Mouse (Mus musculus): ENCODE data around the gene Gpr62. TPM values are rescaled to one million over a fixed set of nuclear protein-coding genes. Genes with fewer than 3 reads are reported as not detected.
"Not testable (repeated sequence)": the region's sequence is repeated elsewhere in the genome, so short reads cannot be mapped to it uniquely, and the experiment has no call there.

Gpr62 gene
- polyA plus RNA-seq (2014; fragmentation: Nextera tagmentation; extraction: Ambion mirVana), result 0.56 and 0.89 TPM in 2 replicates

DNA sequence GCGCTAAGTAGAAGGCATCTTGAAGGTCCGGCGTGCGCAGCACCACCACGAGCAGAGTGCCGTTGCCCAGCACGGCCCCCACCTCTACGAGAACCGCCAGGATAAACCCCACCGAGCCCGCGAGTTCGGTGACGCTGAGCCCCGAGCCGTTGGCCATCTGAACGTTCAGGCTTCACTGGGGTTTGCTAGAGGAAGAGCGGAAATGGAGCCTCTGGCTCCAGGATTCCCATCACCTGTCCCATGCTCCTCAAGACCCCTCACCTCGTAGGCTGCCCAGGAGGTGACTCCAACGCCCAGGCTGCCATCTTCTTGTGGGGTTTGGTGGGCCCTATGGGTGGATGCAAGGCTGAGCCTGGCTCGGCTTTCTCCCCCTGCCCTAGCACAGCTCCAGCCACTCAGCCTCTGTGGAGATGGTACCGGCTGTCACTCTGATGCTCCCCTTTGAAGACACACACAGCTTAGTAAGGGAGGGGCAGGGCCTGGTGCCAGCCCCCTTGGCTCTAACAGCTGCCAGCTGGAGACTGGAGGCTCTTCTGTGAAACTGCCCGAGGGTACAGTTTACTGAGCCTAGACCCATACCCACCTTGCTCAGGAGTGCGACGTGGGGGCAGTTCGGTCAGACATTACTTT lies at the start of gene Gpr62:
TSS of gene Gpr62 (minus strand) at position 368 of the 630 bp plus-strand sequence.
- peaks cover 37% of the 10 kb centered on the region for H3K36me3 ChIP-seq (ENCODE audit: control insufficient read depth, insufficient read depth, low read length)
- H3K4me1 ChIP-seq (ENCODE audit: control insufficient read depth, insufficient read depth, low read length), result peaks cover 12% of the 10 kb centered on the region
- no peaks in the 10 kb centered on the region for H3K9me3 ChIP-seq (replicated peaks; ENCODE audit: control insufficient read depth, low read length)
- peak within 1 kb of the TSS; percentile 76 for H3K27ac ChIP-seq (ENCODE audit: low read depth, low read length)
- no peaks in the 10 kb centered on the region for H3K27me3 ChIP-seq (replicated peaks; ENCODE audit: control insufficient read depth, insufficient read depth, low read length)
- peak within 1 kb of the TSS; percentile 43 for H3K4me3 ChIP-seq (ENCODE audit: low read depth, low read length)
- peak; percentile 71 for DNase-seq (ENCODE audit: low spot score)
- H3K9ac ChIP-seq (ENCODE audit: low read length), result peak within 1 kb of the TSS; percentile 86
- 27% methylated on average over 26 of the region's 26 CpGs for WGBS
- peak; percentile 65 for ATAC-seq
- H3K4me2 ChIP-seq (ENCODE audit: low read length), result peak within 1 kb of the TSS; percentile 96

DNA sequence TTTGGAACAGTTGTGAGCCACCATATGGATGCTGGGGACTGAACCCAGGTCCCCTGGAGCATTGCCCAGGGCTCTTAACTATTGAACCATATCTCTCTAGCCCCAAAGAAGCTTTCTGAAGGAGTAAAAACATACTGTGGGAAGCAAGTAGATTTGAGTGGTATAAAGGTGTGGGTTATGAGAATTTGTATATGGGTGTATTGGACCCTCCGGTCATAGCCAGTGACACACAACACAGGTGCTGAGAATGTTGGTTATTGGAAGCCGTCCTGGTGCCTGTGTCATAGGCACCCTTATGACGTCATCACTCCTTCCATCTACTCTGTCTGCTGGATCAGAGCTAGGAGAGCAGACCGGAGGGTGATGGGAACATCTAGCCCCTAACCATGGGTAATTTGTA lies 48.5 kb upstream of the Gpr62 start, which contains the start of gene Iqcf5:
TSS of gene Iqcf5 (plus strand) at position 301 of the 400 bp plus-strand sequence.
- WGBS, result 95% methylated on average over 4 of the region's 4 CpGs
- Histone ChIP-seq H3K27ac (ENCODE audit: low read depth, low read length) (no peak within 1 kb of the TSS), H3K4me1 (ENCODE audit: control insufficient read depth, insufficient read depth, low read length) (no peaks in the 10 kb centered on the region), H3K9me3 (replicated peaks; ENCODE audit: control insufficient read depth, low read length) (no peaks in the 10 kb centered on the region), H3K4me2 (ENCODE audit: low read length) (no peak within 1 kb of the TSS), H3K9ac (ENCODE audit: low read length) (no peak within 1 kb of the TSS), H3K27me3 (replicated peaks; ENCODE audit: control insufficient read depth, insufficient read depth, low read length) (no peaks in the 10 kb centered on the region), H3K36me3 (ENCODE audit: control insufficient read depth, insufficient read depth, low read length) (no peaks in the 10 kb centered on the region), H3K4me3 (ENCODE audit: low read depth, low read length) (no peak within 1 kb of the TSS)
- DNase-seq (ENCODE audit: low spot score) (no peak), ATAC-seq (no peak)

DNA sequence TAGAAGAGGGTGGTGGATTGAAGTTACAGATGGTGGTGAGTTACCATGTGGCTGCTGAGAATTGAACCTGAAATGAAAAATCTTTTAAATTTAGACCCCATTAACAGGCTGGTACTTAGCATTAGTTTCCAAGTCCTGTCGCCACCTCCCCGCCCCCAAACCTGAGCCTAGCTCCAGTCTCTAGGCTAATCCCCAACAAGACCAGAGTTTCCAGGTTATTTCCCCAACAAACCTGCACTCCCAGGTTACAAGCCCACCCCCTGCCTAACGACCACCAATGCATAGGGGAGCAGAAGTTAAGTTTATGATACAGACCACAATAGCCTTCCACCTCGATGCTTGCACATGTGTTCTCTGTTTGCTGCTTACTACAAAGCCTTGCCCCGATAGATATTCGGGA lies 47.8 kb upstream of the Gpr62 start:
- Histone ChIP-seq H3K4me1 (ENCODE audit: control insufficient read depth, insufficient read depth, low read length) (no peaks in the 10 kb centered on the region), H3K27ac (ENCODE audit: low read depth, low read length) (no peak overlapping the region), H3K9me3 (replicated peaks; ENCODE audit: control insufficient read depth, low read length) (no peaks in the 10 kb centered on the region), H3K4me2 (ENCODE audit: low read length) (no peak overlapping the region), H3K9ac (ENCODE audit: low read length) (no peak overlapping the region), H3K27me3 (replicated peaks; ENCODE audit: control insufficient read depth, insufficient read depth, low read length) (no peaks in the 10 kb centered on the region), H3K36me3 (ENCODE audit: control insufficient read depth, insufficient read depth, low read length) (no peaks in the 10 kb centered on the region), H3K4me3 (ENCODE audit: low read depth, low read length) (no peak overlapping the region)
- no peak for DNase-seq (ENCODE audit: low spot score)
- 79% methylated on average over 6 of the region's 6 CpGs for WGBS
- ATAC-seq, result no peak

DNA sequence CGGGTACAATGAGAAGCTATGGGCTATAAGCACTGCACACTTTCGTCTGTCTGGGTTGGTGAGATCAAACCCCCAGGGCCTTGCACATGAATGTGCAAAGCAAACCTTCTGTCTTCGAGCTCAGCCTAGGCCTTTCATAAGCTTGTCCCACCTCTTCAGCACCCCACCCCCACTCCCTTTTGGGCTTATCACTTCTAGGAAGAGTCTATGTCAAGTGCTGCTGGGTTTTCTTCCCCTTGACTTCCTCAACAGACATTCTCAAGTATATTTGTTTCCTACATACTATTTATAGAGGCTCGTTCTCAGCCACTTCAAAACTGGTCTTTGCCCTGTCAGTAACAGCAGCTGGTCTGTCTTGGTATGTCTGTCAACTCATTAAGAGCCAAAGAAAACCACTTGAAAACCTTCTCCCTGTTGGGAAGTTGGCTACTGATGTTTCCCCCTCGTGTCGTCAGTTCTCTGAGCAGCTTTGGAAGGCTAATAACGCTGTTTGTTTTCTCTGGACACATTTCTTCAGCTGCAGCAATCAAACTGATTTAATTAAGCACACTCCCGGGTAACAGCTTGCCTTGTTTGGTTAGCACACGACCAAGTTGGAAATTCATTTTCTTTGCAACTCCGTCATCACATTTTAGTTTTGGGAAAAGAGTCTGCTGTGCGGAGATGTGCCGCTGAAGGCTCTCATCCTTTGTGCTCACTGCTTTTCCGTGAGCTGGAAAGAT lies 47.2 kb upstream of the Gpr62 start:
- Histone ChIP-seq H3K4me1 (ENCODE audit: control insufficient read depth, insufficient read depth, low read length) (no peaks in the 10 kb centered on the region), H3K27ac (ENCODE audit: low read depth, low read length) (no peak overlapping the region), H3K9me3 (replicated peaks; ENCODE audit: control insufficient read depth, low read length) (no peaks in the 10 kb centered on the region), H3K4me3 (ENCODE audit: low read depth, low read length) (no peak overlapping the region), H3K4me2 (ENCODE audit: low read length) (no peak overlapping the region), H3K9ac (ENCODE audit: low read length) (no peak overlapping the region), H3K36me3 (ENCODE audit: control insufficient read depth, insufficient read depth, low read length) (no peaks in the 10 kb centered on the region), H3K27me3 (replicated peaks; ENCODE audit: control insufficient read depth, insufficient read depth, low read length) (no peaks in the 10 kb centered on the region)
- ATAC-seq, result no peak
- 55% methylated on average over 13 of the region's 13 CpGs for WGBS
- DNase-seq (ENCODE audit: low spot score), result peak; percentile 39

DNA sequence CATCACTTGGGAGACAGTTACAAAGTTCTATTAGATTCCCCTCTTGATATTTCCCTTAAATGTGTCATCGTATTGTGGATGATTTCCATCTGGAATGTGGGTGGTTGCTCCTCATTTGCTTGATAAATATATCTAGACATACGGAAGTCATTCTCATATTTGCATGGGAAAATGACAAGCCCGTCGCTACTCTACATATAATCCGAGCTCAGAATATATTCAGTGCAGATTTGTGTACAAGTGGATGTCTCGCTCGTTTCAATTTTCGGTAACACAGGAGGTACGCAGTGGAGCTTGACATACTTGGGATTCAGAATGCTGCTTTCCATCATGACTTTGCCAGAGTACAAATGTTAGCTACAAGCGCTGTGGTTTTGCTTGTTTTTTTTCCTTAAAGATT lies 43.6 kb upstream of the Gpr62 start:
- ATAC-seq (no peak), DNase-seq (ENCODE audit: low spot score) (no peak)
- no peaks in the 10 kb centered on the region for H3K36me3 ChIP-seq (ENCODE audit: control insufficient read depth, insufficient read depth, low read length)
- no peaks in the 10 kb centered on the region for H3K4me1 ChIP-seq (ENCODE audit: control insufficient read depth, insufficient read depth, low read length)
- H3K4me2 ChIP-seq (ENCODE audit: low read length), result no peak overlapping the region
- no peaks in the 10 kb centered on the region for H3K27me3 ChIP-seq (replicated peaks; ENCODE audit: control insufficient read depth, insufficient read depth, low read length)
- no peak overlapping the region for H3K9ac ChIP-seq (ENCODE audit: low read length)
- H3K27ac ChIP-seq (ENCODE audit: low read depth, low read length), result no peak overlapping the region
- WGBS, result 95% methylated on average over 10 of the region's 10 CpGs
- no peaks in the 10 kb centered on the region for H3K9me3 ChIP-seq (replicated peaks; ENCODE audit: control insufficient read depth, low read length)
- no peak overlapping the region for H3K4me3 ChIP-seq (ENCODE audit: low read depth, low read length)

DNA sequence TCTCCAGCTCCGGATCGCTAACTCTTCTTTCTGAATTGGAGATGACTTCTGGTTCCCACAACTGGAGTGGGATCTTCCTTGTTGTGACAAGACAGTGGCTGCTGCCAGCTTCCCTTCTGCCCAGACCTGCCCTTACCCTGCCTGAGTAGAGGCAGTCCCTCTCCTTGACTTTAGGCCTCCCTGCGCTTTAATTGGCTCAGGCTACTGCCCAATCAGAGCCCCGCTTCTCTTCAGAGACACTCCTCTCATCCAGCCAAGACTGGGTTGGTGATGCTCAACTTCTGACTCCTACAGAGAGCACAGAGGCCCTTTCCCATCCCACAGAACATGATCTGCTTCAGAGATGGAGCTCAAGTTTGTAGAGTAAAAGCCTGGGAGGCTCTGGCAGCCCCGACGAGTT lies 38.5 kb upstream of the Gpr62 start:
- ATAC-seq, result no peak
- 77% methylated on average over 6 of the region's 6 CpGs for WGBS
- H3K27me3 ChIP-seq (replicated peaks; ENCODE audit: control insufficient read depth, insufficient read depth, low read length), result no peaks in the 10 kb centered on the region

DNA sequence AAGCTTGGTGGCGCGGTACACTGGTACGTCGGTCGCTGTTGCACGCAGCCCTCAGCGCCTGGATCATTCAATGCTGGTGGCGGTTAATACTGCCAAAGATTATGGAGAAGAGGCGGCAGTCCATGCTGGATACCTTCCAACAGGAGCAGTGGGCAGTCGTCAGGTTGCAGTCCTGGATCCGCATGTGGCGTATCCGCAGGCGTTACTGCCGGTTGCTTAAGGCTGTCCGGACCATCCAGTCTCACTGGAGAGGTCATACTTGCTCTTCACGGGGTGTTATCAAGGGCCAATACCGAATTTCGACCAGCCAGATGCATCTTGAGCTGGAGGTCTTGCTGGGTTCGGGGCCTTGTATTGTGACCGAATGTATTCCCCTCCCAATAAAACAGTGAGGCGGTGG lies 36.1 kb upstream of the Gpr62 start:
- Histone ChIP-seq H3K9ac (ENCODE audit: low read length) (no peak overlapping the region), H3K27ac (ENCODE audit: low read depth, low read length) (no peak overlapping the region), H3K27me3 (replicated peaks; ENCODE audit: control insufficient read depth, insufficient read depth, low read length) (no peaks in the 10 kb centered on the region), H3K9me3 (replicated peaks; ENCODE audit: control insufficient read depth, low read length) (no peaks in the 10 kb centered on the region), H3K36me3 (ENCODE audit: control insufficient read depth, insufficient read depth, low read length) (no peaks in the 10 kb centered on the region), H3K4me2 (ENCODE audit: low read length) (no peak overlapping the region), H3K4me3 (ENCODE audit: low read depth, low read length) (no peak overlapping the region), H3K4me1 (ENCODE audit: control insufficient read depth, insufficient read depth, low read length) (no peaks in the 10 kb centered on the region)
- ATAC-seq (no peak), DNase-seq (ENCODE audit: low spot score) (no peak)
- WGBS, result 89% methylated on average over 22 of the region's 22 CpGs

More for the DNA sequence above, 38.5 kb upstream of the Gpr62 start:
- Histone ChIP-seq H3K9me3 (replicated peaks; ENCODE audit: control insufficient read depth, low read length) (no peaks in the 10 kb centered on the region), H3K4me1 (ENCODE audit: control insufficient read depth, insufficient read depth, low read length) (no peaks in the 10 kb centered on the region), H3K4me2 (ENCODE audit: low read length) (no peak overlapping the region), H3K4me3 (ENCODE audit: low read depth, low read length) (no peak overlapping the region), H3K27ac (ENCODE audit: low read depth, low read length) (no peak overlapping the region), H3K9ac (ENCODE audit: low read length) (no peak overlapping the region), H3K36me3 (ENCODE audit: control insufficient read depth, insufficient read depth, low read length) (no peaks in the 10 kb centered on the region)
- no peak for DNase-seq (ENCODE audit: low spot score)

DNA sequence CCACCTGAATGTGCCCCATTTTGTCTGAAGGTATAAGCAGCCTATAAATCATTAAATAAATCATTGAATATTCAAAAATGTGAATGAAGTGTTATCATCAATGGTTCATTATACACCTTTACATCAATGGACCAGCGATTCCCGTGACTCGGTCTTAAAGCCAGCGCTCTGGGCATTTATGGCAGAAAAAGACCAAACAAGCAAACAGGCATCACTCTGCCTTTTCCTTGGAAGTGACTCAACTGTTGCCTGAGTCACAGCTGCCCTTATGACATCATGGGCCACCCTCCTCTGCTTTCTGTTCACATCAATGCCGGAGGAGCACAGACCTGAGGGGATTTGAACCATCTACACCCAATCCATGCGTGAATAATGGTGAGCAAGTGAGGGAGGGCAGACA lies 33.9 kb upstream of the Gpr62 start, which contains the start of gene Iqcf1:
TSS of gene Iqcf1 (plus strand) at position 301 of the 400 bp plus-strand sequence.
- 92% methylated on average over 6 of the region's 6 CpGs for WGBS
- Histone ChIP-seq H3K4me2 (ENCODE audit: low read length) (no peak within 1 kb of the TSS), H3K4me1 (ENCODE audit: control insufficient read depth, insufficient read depth, low read length) (no peaks in the 10 kb centered on the region), H3K9me3 (replicated peaks; ENCODE audit: control insufficient read depth, low read length) (no peaks in the 10 kb centered on the region), H3K4me3 (ENCODE audit: low read depth, low read length) (no peak within 1 kb of the TSS), H3K9ac (ENCODE audit: low read length) (no peak within 1 kb of the TSS), H3K36me3 (ENCODE audit: control insufficient read depth, insufficient read depth, low read length) (no peaks in the 10 kb centered on the region), H3K27me3 (replicated peaks; ENCODE audit: control insufficient read depth, insufficient read depth, low read length) (no peaks in the 10 kb centered on the region), H3K27ac (ENCODE audit: low read depth, low read length) (no peak within 1 kb of the TSS)
- ATAC-seq (no peak), DNase-seq (ENCODE audit: low spot score) (no peak)

DNA sequence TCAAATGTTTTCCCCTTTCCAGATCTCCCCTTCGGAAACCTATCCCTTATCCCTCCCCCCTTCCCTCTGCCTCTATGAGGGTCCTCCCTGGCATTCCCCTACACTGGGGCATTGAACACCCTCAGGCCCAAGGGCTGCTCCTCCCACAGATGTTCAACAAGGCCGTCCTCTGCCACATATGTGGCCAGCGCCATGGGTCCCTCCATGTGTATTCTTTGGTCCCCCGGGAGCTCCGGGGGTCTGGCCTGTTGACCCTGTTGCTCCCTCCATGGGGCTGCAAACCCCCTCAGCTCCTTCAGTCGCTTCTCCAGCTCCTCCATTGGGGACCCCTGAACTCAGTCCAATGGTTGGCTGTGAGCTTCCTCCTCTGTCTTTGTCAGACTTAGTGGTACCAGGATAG lies 21.9 kb upstream of the Gpr62 start:
- not testable (repeated sequence) for H3K27me3 ChIP-seq (replicated peaks; ENCODE audit: control insufficient read depth, insufficient read depth, low read length); H3K4me3 ChIP-seq (ENCODE audit: low read depth, low read length); H3K4me2 ChIP-seq (ENCODE audit: low read length); ATAC-seq; H3K9ac ChIP-seq (ENCODE audit: low read length); H3K4me1 ChIP-seq (ENCODE audit: control insufficient read depth, insufficient read depth, low read length); H3K27ac ChIP-seq (ENCODE audit: low read depth, low read length); DNase-seq (ENCODE audit: low spot score); H3K9me3 ChIP-seq (replicated peaks; ENCODE audit: control insufficient read depth, low read length)
- H3K36me3 ChIP-seq (ENCODE audit: control insufficient read depth, insufficient read depth, low read length), result peaks cover 33% of the 10 kb centered on the region
- WGBS, result 88% methylated on average over 6 of the region's 6 CpGs
